In the genomic region with DNA sequence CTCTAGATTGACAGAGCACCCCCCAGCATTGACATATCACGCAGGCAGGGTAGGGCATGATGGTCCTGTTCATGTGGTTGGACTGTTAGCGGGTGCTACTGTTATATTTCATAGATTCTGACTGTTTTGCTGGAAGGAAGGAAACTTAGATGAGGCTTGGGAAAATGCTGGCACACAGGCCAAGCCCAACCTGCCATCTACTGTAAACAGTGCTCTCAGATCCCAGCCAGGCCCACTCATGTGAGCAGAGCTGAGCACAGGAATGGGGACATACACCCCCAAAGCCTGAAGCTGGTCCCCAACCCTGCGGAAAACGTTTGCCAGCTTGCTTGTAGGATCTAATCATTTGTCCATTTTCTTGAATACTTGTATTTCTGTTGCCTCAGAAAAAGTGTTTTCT, we compare ENCODE assay signal across 9 mouse cellular contexts. TPM values are rescaled to one million over a fixed set of nuclear protein-coding genes. Genes with fewer than 3 reads are reported as not detected.
A peak's percentile ranks its signal among the peaks of the same experiment; 100 is the strongest.
DNase-seq lines count a peak whose midpoint lies in the region.
"Had no signal": no experiment of that assay in that cellular context is flagged by ENCODE, and none has a peak within 500 bp of the region (broad histone marks: within the 10 kb centered on the region; RNA-seq: fewer than 3 reads in every experiment).

No protein-coding gene starts in this region.

- intact Hi-C loops in heart, postnatal 10 days (cut with DNase I): no loop called here

- peak; percentile 67 for DNase-seq in cerebellum, adult 11-12 months
- DNase-seq in cerebellum, adult 11 months: no peak
- peak; percentile 65 for DNase-seq in heart, adult 11 months
- DNase-seq in heart, postnatal 10 days: no peak
- DNase-seq in MN1 (ENCODE audit: low spot score): peak; percentile 11
- peak; percentile 73 for DNase-seq in cerebellum, adult 9-11 months
- DNase-seq in T-cell, adult 2 months (ENCODE audit: low spot score): no peak
- DNase-seq in thymus, postnatal 4 days: no peak
- DNase-seq: gastrocnemius, postnatal 14 days had no signal

RNA-seq across cellular contexts. Expression of gene Chn2, which starts 32.1 kb away (rescaled TPM):
- total RNA-seq in heart, postnatal 10 days (2021): 1 to 10 TPM; 5.2 to 6.0 TPM

Comparison
In these comparisons a context has a peak if more than half of its experiments do, and no peak if none do; other contexts are left out.
1. DNase-seq: peak in cerebellum, adult 11-12 months (single experiment), heart, adult 11 months (single experiment), MN1 (single experiment) and cerebellum, adult 9-11 months (single experiment); none in cerebellum, adult 11 months (single experiment), heart, postnatal 10 days (0 of 2), T-cell, adult 2 months (single experiment) and thymus, postnatal 4 days (single experiment).